Mouse (Mus musculus) spleen, adult 2 months (tissue): Measurements from ENCODE around the gene Mtmr10. TPM values are rescaled to one million over a fixed set of nuclear protein-coding genes. Genes with fewer than 3 reads are reported as not detected.

Experiments
- DNase-seq, 2 experiments: peaks; one replicate each; pipeline versions ENCODE4 v3.0.0 to v3.0.0-alpha.2; 2012 to 2021; ENCODE audit warnings: low spot score in 2 of 2, low read depth in 1 of 2
- H3K27ac ChIP-seq: fragments of 200-500 bp; 2 replicates; pipeline ENCODE4 v1.5.1; 2012; ENCODE audit warnings: low read length, inconsistent platforms; ENCODE audit not compliant: insufficient read depth
- H3K27me3 ChIP-seq: fragments of 200-500 bp; 2 replicates; pipeline ENCODE4 v1.6.1; 2012; ENCODE audit warnings: mild to moderate bottlenecking, moderate library complexity, low read length, inconsistent platforms; ENCODE audit not compliant: control insufficient read depth, insufficient read depth
- H3K36me3 ChIP-seq: fragments of 200-500 bp; 2 replicates; pipeline ENCODE4 v1.6.1; 2012; ENCODE audit warnings: mild to moderate bottlenecking, low read length, inconsistent platforms; ENCODE audit not compliant: control insufficient read depth, insufficient read depth
- H3K4me1 ChIP-seq: fragments of 200-500 bp; 2 replicates; pipeline ENCODE4 v1.6.1; 2011; ENCODE audit warnings: inconsistent platforms; ENCODE audit not compliant: control insufficient read depth, insufficient read depth, insufficient read length
- H3K4me3 ChIP-seq: fragments of 200-500 bp; 2 replicates; pipeline ENCODE4 v1.5.1; 2011; ENCODE audit warnings: mild to moderate bottlenecking, inconsistent platforms; ENCODE audit not compliant: insufficient read depth, insufficient read length; ENCODE audit errors: extremely low read depth
- CTCF ChIP-seq: fragments of 200-500 bp; IDR thresholded peaks from 2 replicates; pipeline ENCODE4 v1.5.1; 2011; ENCODE audit warnings: mild to moderate bottlenecking, inconsistent platforms; ENCODE audit not compliant: insufficient read depth, insufficient read length, insufficient replicate concordance; ENCODE audit errors: extremely low read depth
- POLR2A ChIP-seq: fragments of 200-500 bp; IDR thresholded peaks from 2 replicates; pipeline ENCODE4 v1.6.1; 2011; ENCODE audit warnings: low read depth, low read length, inconsistent platforms
- WGBS: fragments of 180-500 bp; shearing (Covaris S2); methylation state at CpG from one replicate; pipeline ENCODE4 v1.1.7; 2018; 5-methylcytosine and 5-hydroxymethylcytosine counted together
- polyA plus RNA-seq: library from polyadenylated mRNA; depleted of rRNA; stranded (reverse); fragments of >200 nt; gene quantifications from 2 replicates; pipeline ENCODE4 v1.2.3, GENCODE M21; 2012

The Mtmr10 gene
- polyA plus RNA-seq, 1 experiment = 1.9 TPM

- Histone ChIP-seq H3K27ac (no peak overlapping the region), H3K36me3 (peaks cover 6% of the 10 kb centered on the region), H3K27me3 (no peaks in the 10 kb centered on the region), H3K4me1 (no peaks in the 10 kb centered on the region), H3K4me3 (no peak overlapping the region)
- no peak for TF ChIP-seq CTCF
- TF ChIP-seq POLR2A = no peak
- 89% methylated on average over 4 of the region's 4 CpGs for WGBS
- no peak for DNase-seq
These were observed 34.2 kb downstream of the Mtmr10 start for GRCm38 (mm10) chr7:64321658-64322057.

- TF ChIP-seq POLR2A = no peak
- peak; percentile 76; the same call in 1 of the 2 replicates for TF ChIP-seq CTCF
- Histone ChIP-seq H3K36me3 (0 out of 2 replicates have a peak, but pooled peaks cover 2% of the 10 kb centered on the region), H3K4me1 (no peaks in the 10 kb centered on the region), H3K27ac (no peak overlapping the region), H3K4me3 (no peak overlapping the region), H3K27me3 (no peaks in the 10 kb centered on the region)
- WGBS = 6% methylated on average over 1 of the region's 1 CpGs
- DNase-seq = peak; percentile 61 to 80
These were observed 39.4 kb downstream of the Mtmr10 start for GRCm38 (mm10) chr7:64326892-64327291.

- no peak overlapping the region for H3K4me3 ChIP-seq
- no peaks in the 10 kb centered on the region for H3K27me3 ChIP-seq
- H3K4me1 ChIP-seq = no peaks in the 10 kb centered on the region
- WGBS = 88% methylated on average over 4 of the region's 4 CpGs
- H3K36me3 ChIP-seq = 0 out of 2 replicates have a peak, but pooled peaks cover 2% of the 10 kb centered on the region
- DNase-seq = no peak
- TF ChIP-seq CTCF (no peak), POLR2A (no peak)
- no peak overlapping the region for H3K27ac ChIP-seq
These were observed 40.0 kb downstream of the Mtmr10 start for GRCm38 (mm10) chr7:64327486-64327885.

GRCm38 (mm10) chr7:64331309-64331708 is 43.9 kb downstream of the Mtmr10 start:
- peaks cover 5% of the 10 kb centered on the region; the same call in 1 of the 2 replicates for H3K36me3 ChIP-seq
- no peak for TF ChIP-seq CTCF
- 92% methylated on average over 3 of the region's 3 CpGs for WGBS
- no peaks in the 10 kb centered on the region for H3K27me3 ChIP-seq
- H3K27ac ChIP-seq = no peak overlapping the region
- H3K4me1 ChIP-seq = no peaks in the 10 kb centered on the region
- DNase-seq = no peak
- no peak overlapping the region for H3K4me3 ChIP-seq

- Histone ChIP-seq H3K27me3 (no peaks in the 10 kb centered on the region), H3K4me1 (no peaks in the 10 kb centered on the region), H3K4me3 (no peak overlapping the region), H3K36me3 (peaks cover 9% of the 10 kb centered on the region), H3K27ac (no peak overlapping the region)
- no peak for DNase-seq
- TF ChIP-seq POLR2A (no peak), CTCF (no peak)
- 77% methylated on average over 1 of the region's 1 CpGs for WGBS
These were observed 45.2 kb downstream of the Mtmr10 start for GRCm38 (mm10) chr7:64332686-64333085.

- Histone ChIP-seq H3K4me3 (no peak overlapping the region), H3K36me3 (peaks cover 11% of the 10 kb centered on the region), H3K4me1 (no peaks in the 10 kb centered on the region), H3K27me3 (no peaks in the 10 kb centered on the region), H3K27ac (no peak overlapping the region)
- DNase-seq = no peak
- TF ChIP-seq POLR2A (no peak), CTCF (no peak)
- 91% methylated on average over 1 of the region's 1 CpGs for WGBS
These were observed 60.4 kb downstream of the Mtmr10 start for GRCm38 (mm10) chr7:64347813-64348212.

GRCm38 (mm10) chr7:64349147-64349861 is 61.9 kb downstream of the Mtmr10 start:
- H3K27me3 ChIP-seq = no peaks in the 10 kb centered on the region
- H3K4me3 ChIP-seq = no peak overlapping the region
- H3K36me3 ChIP-seq = peaks cover 11% of the 10 kb centered on the region
- WGBS = 88% methylated on average over 15 of the region's 15 CpGs
- DNase-seq = no peak
- no peaks in the 10 kb centered on the region for H3K4me1 ChIP-seq
- H3K27ac ChIP-seq = no peak overlapping the region
- TF ChIP-seq POLR2A (no peak), CTCF (no peak)
